Mouse (Mus musculus) lung, adult 2 months (tissue): ENCODE measurements around the gene U2af1.

Experiments used
- CTCF ChIP-seq: fragments of 200-500 bp; IDR thresholded peaks from 2 replicates; pipeline ENCODE4 v1.5.1; 2011; ENCODE audit warnings: mild to moderate bottlenecking, low read length, control low read depth; ENCODE audit not compliant: insufficient read depth
- POLR2A ChIP-seq: fragments of 200-500 bp; IDR thresholded peaks from 2 replicates; pipeline ENCODE4 v1.6.1; 2011; ENCODE audit warnings: low read depth, mild to moderate bottlenecking, control low read depth, low read length, borderline replicate concordance; ENCODE audit errors: extremely low read depth

DNA sequence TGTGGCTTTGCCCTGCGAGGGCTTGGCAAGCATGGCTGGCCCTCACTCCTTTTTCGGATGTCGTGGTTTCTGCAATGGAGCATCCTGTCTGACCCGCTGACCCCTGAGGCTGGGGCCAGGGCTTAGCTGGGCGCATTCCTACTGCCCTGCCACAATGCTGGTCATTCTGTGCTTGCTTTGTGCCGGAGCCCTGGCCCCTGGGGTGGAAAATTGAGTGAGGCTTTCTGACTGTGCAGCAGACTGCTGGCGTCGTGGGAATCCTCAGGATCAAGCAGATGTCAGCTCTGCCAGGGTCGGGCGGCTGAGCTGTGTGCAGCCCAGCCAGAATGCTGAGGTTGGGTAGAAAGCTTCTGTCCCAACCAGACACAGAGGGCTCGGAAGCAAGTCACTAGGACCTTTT, 11.5 kb upstream of the U2af1 start:
- no peak for TF ChIP-seq CTCF
- TF ChIP-seq POLR2A: no peak
